Mouse (Mus musculus): ENCODE data around the gene Gm20809. TPM values are rescaled to one million over a fixed set of nuclear protein-coding genes. Genes with fewer than 3 reads are reported as not detected.

The Gm20809 gene
- not detected for total RNA-seq (2023)

GRCm38 (mm10) chrY:24454757-24455156, at the start of gene Gm20809:
Gm20809 (plus strand) TSS chrY:24455057.

Measured in B cell, adult 67 days (primary cell).